In genomic region chr15:86113342-86113710, GRCm38 (mm10) we compare ENCODE assay signal across 8 mouse cellular contexts. TPM values are rescaled to one million over a fixed set of nuclear protein-coding genes. Genes with fewer than 3 reads are reported as not detected.
DNase-seq lines count a peak whose midpoint lies in the region; ATAC-seq and TF ChIP-seq lines count a peak whose summit lies in the region.

No protein-coding gene starts in this region.

- H3K27me3 ChIP-seq in lung, embryonic 14.5 days (ENCODE audit: insufficient read depth, low read length) = no peaks in the 10 kb centered on the region
- no peaks in the 10 kb centered on the region for H3K27me3 ChIP-seq in hindbrain, embryonic 16.5 days (replicated peaks; ENCODE audit: control insufficient read depth, insufficient read depth, low read length)
- no peaks in the 10 kb centered on the region for H3K27me3 ChIP-seq in neural tube, embryonic 14.5 days (ENCODE audit: control insufficient read depth, insufficient read depth, low read length)

- peak; percentile 71 for DNase-seq in lung, embryonic 14.5 days
- DNase-seq in lung, adult 18-20 months = no peak
- peak; percentile 37 for DNase-seq in embryo, embryonic 10.5 days (ENCODE audit: low spot score)
- no peak for DNase-seq in urinary bladder, postnatal 36 days (ENCODE audit: low spot score in 2 of 2)
- no peak for DNase-seq in ovary, postnatal 14 days (ENCODE audit: low spot score)

- H3K4me3 ChIP-seq in lung, embryonic 14.5 days (ENCODE audit: low read depth, low read length) = no peak overlapping the region
- no peak overlapping the region for H3K4me3 ChIP-seq in hindbrain, embryonic 16.5 days (ENCODE audit: low read length)
- H3K4me3 ChIP-seq in neural tube, embryonic 14.5 days (ENCODE audit: low read depth, low read length) = no peak overlapping the region

- H3K27ac ChIP-seq in lung, embryonic 14.5 days (ENCODE audit: low read depth) = peak overlapping the region; percentile 50; the same call in 1 of the 2 replicates
- H3K27ac ChIP-seq in hindbrain, embryonic 16.5 days (ENCODE audit: low read depth, low read length) = peak overlapping the region; percentile 86
- peak overlapping the region; percentile 80 for H3K27ac ChIP-seq in neural tube, embryonic 14.5 days (ENCODE audit: low read depth, low read length)

- 12% methylated on average over 9 of the region's 9 CpGs for WGBS in lung, embryonic 14.5 days
- 4% methylated on average over 9 of the region's 9 CpGs for WGBS in hindbrain, embryonic 16.5 days
- 9% methylated on average over 9 of the region's 9 CpGs for WGBS in neural tube, embryonic 14.5 days

- H3K9ac ChIP-seq in lung, embryonic 14.5 days = no peak overlapping the region
- H3K9ac ChIP-seq in hindbrain, embryonic 16.5 days (ENCODE audit: low read depth, low read length) = peak overlapping the region; percentile 49
- H3K9ac ChIP-seq in neural tube, embryonic 14.5 days (replicated peaks; ENCODE audit: low read depth, low read length) = 0 out of 2 replicates have a peak overlapping the region, but pooled peaks have one; percentile 1

- peak; percentile 45 for ATAC-seq in lung, embryonic 14.5 days (ENCODE audit: insufficient read depth)
- ATAC-seq in hindbrain, embryonic 16.5 days = peak; percentile 25; the same call in 1 of the 2 replicates
- 0 out of 2 replicates have a peak, but pooled peaks have one; percentile 5 for ATAC-seq in neural tube, embryonic 14.5 days (ENCODE audit: low read depth)
- no peak for ATAC-seq in erythroid progenitor cell, adult 5-6 weeks (replicated peaks; ENCODE audit: low FRiP score, poor library complexity, severe bottlenecking)

- H3K4me1 ChIP-seq in lung, embryonic 14.5 days (ENCODE audit: insufficient read depth) = peaks cover 14% of the 10 kb centered on the region
- peaks cover 29% of the 10 kb centered on the region for H3K4me1 ChIP-seq in hindbrain, embryonic 16.5 days (ENCODE audit: control insufficient read depth, insufficient read depth, low read depth, low read length)
- H3K4me1 ChIP-seq in neural tube, embryonic 14.5 days (ENCODE audit: control insufficient read depth, insufficient read depth, low read length) = peaks cover 20% of the 10 kb centered on the region

- H3K9me3 ChIP-seq in lung, embryonic 14.5 days (ENCODE audit: low read depth, low read length) = no peaks in the 10 kb centered on the region
- H3K9me3 ChIP-seq in hindbrain, embryonic 16.5 days (ENCODE audit: control insufficient read depth, low read length) = no peaks in the 10 kb centered on the region
- H3K9me3 ChIP-seq in neural tube, embryonic 14.5 days (ENCODE audit: control insufficient read depth, low read length) = no peaks in the 10 kb centered on the region

- no peaks in the 10 kb centered on the region for H3K36me3 ChIP-seq in lung, embryonic 14.5 days (ENCODE audit: insufficient read depth)
- no peaks in the 10 kb centered on the region for H3K36me3 ChIP-seq in hindbrain, embryonic 16.5 days (ENCODE audit: control insufficient read depth, insufficient read depth, low read length)
- no peaks in the 10 kb centered on the region for H3K36me3 ChIP-seq in neural tube, embryonic 14.5 days (ENCODE audit: control insufficient read depth, insufficient read depth, low read length)

- H3K4me2 ChIP-seq in lung, embryonic 14.5 days = peak overlapping the region; percentile 32; the same call in 1 of the 2 replicates
- peak overlapping the region; percentile 14; the same call in 1 of the 2 replicates for H3K4me2 ChIP-seq in hindbrain, embryonic 16.5 days (ENCODE audit: low read length)
- no peak overlapping the region; the same call in 1 of the 2 replicates for H3K4me2 ChIP-seq in neural tube, embryonic 14.5 days (ENCODE audit: low read depth, low read length)

- no peak for TF ChIP-seq CTCF in lung, embryonic 14.5 days (IDR thresholded peaks at IDR 0.05; ENCODE audit: low read depth)

RNA-seq across cellular contexts. Expression of gene Gramd4, which starts 55.8 kb away (rescaled TPM):
- polyA plus RNA-seq in lung, embryonic 14.5 days (2014; fragmentation: Nextera tagmentation; extraction: Ambion mirVana) = 8.6 and 9.8 TPM in 2 replicates
- 18.4 and 30.4 TPM in 2 replicates for polyA plus RNA-seq in hindbrain, embryonic 16.5 days (2015; fragmentation: Nextera tagmentation; extraction: Ambion mirVana)
- polyA plus RNA-seq in neural tube, embryonic 14.5 days (2014; fragmentation: Nextera tagmentation; extraction: Ambion mirVana) = 17.1 and 23.6 TPM in 2 replicates
- total RNA-seq in erythroid progenitor cell, adult 5-6 weeks (2015; ENCODE audit: low replicate concordance) = 10.8 and 16.8 TPM in 2 replicates
- total RNA-seq in erythroid progenitor cell, adult 5-6 weeks (2017; ENCODE audit: low replicate concordance) = 18.9 and 37.5 TPM in 2 replicates

Comparison
In these comparisons a context has a peak if more than half of its experiments do, and no peak if none do; other contexts are left out.
1. DNase-seq: peak in lung, embryonic 14.5 days (single experiment) and embryo, embryonic 10.5 days (single experiment); none in lung, adult 18-20 months (0 of 2), urinary bladder, postnatal 36 days (0 of 2) and ovary, postnatal 14 days (single experiment).
2. Peak in every context shown above with its lines, with median percentiles within 50 percentile points of each other: H3K27ac ChIP-seq.